Mouse (Mus musculus) heart, adult 2 months (tissue): Measurements from ENCODE around the gene Nuak2.
"Not testable (repeated sequence)": the region's sequence is repeated elsewhere in the genome, so short reads cannot be mapped to it uniquely, and the experiment has no call there.

Source experiments
- CTCF ChIP-seq: fragments of 200-600 bp; IDR thresholded peaks from 2 replicates; pipeline ENCODE4 v1.8.1; 2022; ENCODE audit warnings: antibody characterized with exemption, mild to moderate bottlenecking, moderate library complexity
- POLR2A ChIP-seq: fragments of 200-500 bp; IDR thresholded peaks from 2 replicates; pipeline ENCODE4 v1.6.1; 2011; ENCODE audit warnings: mild to moderate bottlenecking, low read depth, low read length, control low read depth; ENCODE audit not compliant: insufficient read depth

GRCm38 (mm10) chr1:132349601-132350000 lies 33.7 kb downstream of the Nuak2 start:
- not testable (repeated sequence) for TF ChIP-seq CTCF, POLR2A
